Mouse (Mus musculus) MEL (cell line): ENCODE results near the gene Slc30a2.

Source experiments
- CTCF ChIP-seq, 3 experiments: IDR thresholded peaks in 2 of 3; conservative IDR thresholded peaks in 1 of 3; 2 replicates each; pipeline ENCODE4 v1.5.1; 2011 to 2012; ENCODE audit warnings: low read length in 3 of 3, low read depth in 2 of 3, mild to moderate bottlenecking in 2 of 3, improper control_type of control experiment in 1 of 3, inconsistent platforms in 1 of 3, mixed read lengths in 1 of 3, moderate library complexity in 1 of 3; ENCODE audit not compliant: control insufficient read depth in 1 of 3, insufficient read depth in 1 of 3, poor library complexity in 1 of 3, severe bottlenecking in 1 of 3
- KAT2A ChIP-seq: conservative IDR thresholded peaks from 2 replicates; pipeline ENCODE4 v1.6.1; 2012; ENCODE audit warnings: low read depth, low read length, improper control_type of control experiment, inconsistent platforms
- ZKSCAN1 ChIP-seq: IDR thresholded peaks from 2 replicates; pipeline ENCODE4 v1.6.1; 2012; ENCODE audit warnings: low read depth, mild to moderate bottlenecking, inconsistent platforms, low read length, improper control_type of control experiment, moderate library complexity

- no peak for TF ChIP-seq KAT2A
- no peak for TF ChIP-seq ZKSCAN1
- no peak for TF ChIP-seq CTCF (IDR thresholded peaks at IDR 0.05 in 2 of 3, conservative IDR thresholded peaks at IDR 0.05 in 1 of 3; ENCODE audit: control insufficient read depth in 1 of 3, insufficient read depth in 1 of 3, low read depth in 2 of 3, low read length in 3 of 3, poor library complexity in 1 of 3, severe bottlenecking in 1 of 3)
These were observed 8.6 kb downstream of the Slc30a2 start for GRCm38 (mm10) chr4:134351329-134352260.
